Mouse (Mus musculus) heart, postnatal 0 days (tissue): ENCODE measurements at regions not wholly inside any gene's neighbourhood (a gene's known extent, or its start where the extent isn't known, plus 50 kb on each side); places are given as distances from the start of the nearest gene placed in this dataset.

ENCODE experiments used
- ATAC-seq: fragments of 200-750 bp; cut with Nextera tagmentation; 2 replicates; pipeline ENCODE4 v1.8.0; 2017; ENCODE audit warnings: low read depth, moderate number of reproducible peaks, moderate library complexity; ENCODE audit not compliant: insufficient read depth
- DNase-seq: peaks from one replicate; pipeline ENCODE4 v3.0.0-alpha.2; 2016; ENCODE audit warnings: low spot score
- H3K27ac ChIP-seq: fragments of 300-500 bp; sonication (generic); 2 replicates; pipeline ENCODE4 v1.5.1; 2014; ENCODE audit warnings: low read depth, mild to moderate bottlenecking
- H3K27me3 ChIP-seq: fragments of 300-500 bp; sonication (generic); 2 replicates; pipeline ENCODE4 v1.6.1; 2014; ENCODE audit warnings: low read length, mixed read lengths; ENCODE audit not compliant: control insufficient read depth, insufficient read depth
- H3K36me3 ChIP-seq: fragments of 300-500 bp; sonication (generic); replicated peaks from 2 replicates; pipeline ENCODE4 v1.6.1; 2014; ENCODE audit warnings: low read length, mixed read lengths; ENCODE audit not compliant: control insufficient read depth, insufficient read depth
- H3K4me1 ChIP-seq: fragments of 300-500 bp; sonication (generic); 2 replicates; pipeline ENCODE4 v1.6.1; 2014; ENCODE audit warnings: antibody characterized with exemption; ENCODE audit not compliant: control insufficient read depth, insufficient read depth
- H3K4me2 ChIP-seq: fragments of 300-500 bp; sonication (generic); 2 replicates; pipeline ENCODE4 v1.6.1; 2014; ENCODE audit warnings: low read depth, mild to moderate bottlenecking, low read length, moderate library complexity
- H3K4me3 ChIP-seq: fragments of 300-500 bp; sonication (generic); 2 replicates; pipeline ENCODE4 v1.5.1; 2014; ENCODE audit warnings: low read depth, low read length
- H3K9ac ChIP-seq: fragments of 300-500 bp; sonication (generic); replicated peaks from 2 replicates; pipeline ENCODE4 v1.6.1; 2014; ENCODE audit warnings: low read depth, low read length, mixed read lengths
- H3K9me3 ChIP-seq: fragments of 300-500 bp; sonication (generic); replicated peaks from 2 replicates; pipeline ENCODE4 v1.6.1; 2016; ENCODE audit warnings: low read length; ENCODE audit not compliant: control insufficient read depth
- CTCF ChIP-seq: IDR thresholded peaks from 2 replicates; pipeline ENCODE4 v1.5.1; 2016; ENCODE audit warnings: antibody characterized with exemption, control low read depth, low read depth
- EP300 ChIP-seq: IDR thresholded peaks from 2 replicates; pipeline ENCODE4 v1.6.1; 2016; ENCODE audit warnings: antibody characterized with exemption, low read depth
- WGBS: fragments of 180-500 bp; shearing (Covaris S2); extraction: QIAGEN DNeasy Blood & Tissue Kit; methylation state at CpG from one replicate; pipeline ENCODE4 v1.1.7; 2014; 5-methylcytosine and 5-hydroxymethylcytosine counted together

- ATAC-seq (no peak), DNase-seq (no peak)
- Histone ChIP-seq H3K27me3 (no peaks in the 10 kb centered on the region), H3K4me1 (no peaks in the 10 kb centered on the region), H3K9ac (no peak overlapping the region), H3K4me2 (no peak overlapping the region), H3K36me3 (no peaks in the 10 kb centered on the region), H3K27ac (no peak overlapping the region), H3K4me3 (no peak overlapping the region), H3K9me3 (no peaks in the 10 kb centered on the region)
- 79% methylated on average over 6 of the region's 6 CpGs for WGBS
- TF ChIP-seq EP300 = no peak
Observed at GRCm38 (mm10) chr15:96845221-96845620, 145.7 kb upstream of the Slc38a2 start.

- no peak overlapping the region for H3K27ac ChIP-seq
Observed at GRCm38 (mm10) chr15:96844290-96844689, 144.8 kb upstream of the Slc38a2 start.

GRCm38 (mm10) chr15:96843589-96843988 is 144.1 kb upstream of the Slc38a2 start:
- no peak for DNase-seq
- WGBS = 74% methylated on average over 7 of the region's 7 CpGs

More at GRCm38 (mm10) chr15:96844290-96844689, 144.8 kb upstream of the Slc38a2 start:
- H3K27me3 ChIP-seq = no peaks in the 10 kb centered on the region
- no peak overlapping the region for H3K4me2 ChIP-seq
- DNase-seq = no peak
- no peaks in the 10 kb centered on the region for H3K9me3 ChIP-seq
- no peaks in the 10 kb centered on the region for H3K4me1 ChIP-seq
- H3K4me3 ChIP-seq = no peak overlapping the region
- WGBS = 81% methylated on average over 4 of the region's 4 CpGs
- H3K36me3 ChIP-seq = no peaks in the 10 kb centered on the region
- ATAC-seq = no peak
- no peak for TF ChIP-seq CTCF
- no peak for TF ChIP-seq EP300
- H3K9ac ChIP-seq = no peak overlapping the region

GRCm38 (mm10) chr15:96842881-96843280 is 143.4 kb upstream of the Slc38a2 start:
- no peak for DNase-seq
- Histone ChIP-seq H3K4me3 (no peak overlapping the region), H3K9me3 (no peaks in the 10 kb centered on the region), H3K9ac (no peak overlapping the region), H3K4me1 (no peaks in the 10 kb centered on the region), H3K36me3 (no peaks in the 10 kb centered on the region), H3K27ac (no peak overlapping the region), H3K27me3 (no peaks in the 10 kb centered on the region), H3K4me2 (no peak overlapping the region)
- WGBS = 75% methylated on average over 3 of the region's 3 CpGs
- TF ChIP-seq EP300 = no peak
- TF ChIP-seq CTCF = no peak
- no peak for ATAC-seq

More at GRCm38 (mm10) chr15:96843589-96843988, 144.1 kb upstream of the Slc38a2 start:
- H3K27ac ChIP-seq = 0 out of 2 replicates have a peak overlapping the region, but pooled peaks have one; percentile 28
- no peaks in the 10 kb centered on the region for H3K27me3 ChIP-seq
- no peaks in the 10 kb centered on the region for H3K9me3 ChIP-seq
- H3K4me1 ChIP-seq = no peaks in the 10 kb centered on the region
- H3K36me3 ChIP-seq = no peaks in the 10 kb centered on the region
- no peak for TF ChIP-seq EP300
- no peak for ATAC-seq
- H3K9ac ChIP-seq = no peak overlapping the region
- H3K4me2 ChIP-seq = no peak overlapping the region
- H3K4me3 ChIP-seq = no peak overlapping the region

GRCm38 (mm10) chr15:96836670-96837069 is 137.1 kb upstream of the Slc38a2 start:
- ATAC-seq = no peak
- no peaks in the 10 kb centered on the region for H3K9me3 ChIP-seq
- H3K27ac ChIP-seq = no peak overlapping the region
- H3K36me3 ChIP-seq = no peaks in the 10 kb centered on the region
- H3K4me3 ChIP-seq = no peak overlapping the region
- H3K9ac ChIP-seq = no peak overlapping the region
- no peaks in the 10 kb centered on the region for H3K27me3 ChIP-seq
- WGBS = 93% methylated on average over 3 of the region's 3 CpGs
- no peak for DNase-seq
- H3K4me1 ChIP-seq = no peaks in the 10 kb centered on the region; the same call in 1 of the 2 replicates
- H3K4me2 ChIP-seq = no peak overlapping the region
- no peak for TF ChIP-seq EP300
- TF ChIP-seq CTCF = no peak

GRCm38 (mm10) chr15:96834862-96835261 is 135.3 kb upstream of the Slc38a2 start:
- no peak overlapping the region for H3K4me2 ChIP-seq
- H3K36me3 ChIP-seq = no peaks in the 10 kb centered on the region
- no peak overlapping the region for H3K9ac ChIP-seq
- peaks cover 3% of the 10 kb centered on the region; the same call in 1 of the 2 replicates for H3K4me1 ChIP-seq
- TF ChIP-seq EP300 (no peak), CTCF (no peak; the same call in 1 of the 2 replicates)
- H3K27ac ChIP-seq = no peak overlapping the region
- no peak for ATAC-seq
- H3K27me3 ChIP-seq = no peaks in the 10 kb centered on the region
- 66% methylated on average over 9 of the region's 9 CpGs for WGBS
- DNase-seq = no peak
- no peaks in the 10 kb centered on the region for H3K9me3 ChIP-seq
- H3K4me3 ChIP-seq = no peak overlapping the region
